Mouse (Mus musculus): Measurements from ENCODE around the gene Rbm7.
"Not testable (repeated sequence)": the region's sequence is repeated elsewhere in the genome, so short reads cannot be mapped to it uniquely, and the experiment has no call there.

Gene Rbm7

DNA sequence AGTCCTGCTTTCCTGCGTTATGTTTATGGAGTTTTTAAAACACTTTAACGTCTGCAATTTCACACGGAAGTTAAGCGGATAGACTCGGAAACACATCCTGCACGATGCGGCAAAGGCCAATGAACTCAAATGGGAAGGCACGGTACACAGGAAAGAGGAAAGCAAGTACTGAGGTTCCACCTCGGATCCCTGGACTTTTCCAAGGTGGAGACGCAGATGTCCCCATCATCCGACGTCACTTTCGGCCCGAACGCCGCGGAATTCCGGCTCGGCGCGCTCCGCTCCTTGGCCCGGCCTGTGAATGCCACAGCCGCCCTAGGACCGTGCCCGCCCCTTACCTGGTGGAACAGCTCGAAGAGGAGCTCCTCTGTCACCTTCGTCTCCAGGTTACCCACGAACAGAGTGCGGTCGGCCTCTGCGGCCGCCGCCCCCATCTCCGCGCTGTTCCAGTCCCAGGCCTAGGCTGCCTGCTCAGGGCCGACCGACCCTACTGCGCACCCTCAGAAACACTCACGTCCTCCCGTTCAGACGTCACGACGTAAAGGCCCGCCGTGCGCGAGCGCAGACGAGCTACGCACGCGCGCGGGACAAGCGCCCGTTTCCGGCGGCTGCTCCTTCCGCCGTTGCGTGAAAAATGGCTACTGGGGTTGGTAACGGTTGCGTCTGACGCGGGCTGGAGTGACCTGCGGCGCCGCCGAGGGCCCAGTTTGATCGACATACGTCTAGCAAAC, at the start of gene Rbm7, which contains the start of gene Gm5617:
TSS of gene Rbm7 (minus strand) at position 483 of the 731 bp plus-strand sequence.
TSS of gene Gm5617 (plus strand) at position 626 of the 731 bp plus-strand sequence.
- DNase-seq (ENCODE audit: low spot score), result peak; percentile 97

GRCm38 (mm10) chr9:48538688-48539087, 43.6 kb upstream of the Rbm7 start:
- peak; percentile 14 for DNase-seq (ENCODE audit: low spot score)

DNA sequence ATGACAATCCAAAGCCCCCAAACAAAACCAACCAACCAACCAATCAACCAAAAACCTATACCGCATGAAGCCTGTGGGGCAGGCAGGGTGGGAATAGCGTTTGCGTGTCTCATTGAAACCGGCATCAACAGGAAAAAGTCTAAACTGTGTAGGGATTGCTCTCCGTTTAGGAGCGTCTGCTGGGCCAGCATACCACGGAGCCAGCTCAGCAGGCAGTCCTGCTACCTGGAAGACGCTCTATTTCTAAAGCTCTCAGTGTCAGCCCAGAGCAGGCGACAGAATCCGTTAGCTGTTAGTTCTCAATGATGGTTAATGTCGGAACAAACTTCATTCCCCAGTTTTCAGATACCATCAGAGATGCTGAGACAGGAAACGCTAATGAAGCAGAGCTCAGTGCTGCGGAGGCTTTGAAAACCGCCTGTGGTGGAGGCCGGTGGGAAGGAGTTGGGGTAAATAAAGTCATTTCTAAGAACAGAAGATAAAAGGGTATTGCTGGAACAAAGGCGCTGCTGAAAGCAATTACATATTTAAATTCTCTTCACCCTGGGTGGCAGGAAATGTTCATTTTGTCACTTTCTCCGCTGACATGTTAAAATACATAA, 43.0 kb upstream of the Rbm7 start:
- DNase-seq (ENCODE audit: low spot score), result no peak

- DNase-seq (ENCODE audit: low spot score), result not testable (repeated sequence)
These were observed 42.5 kb upstream of the Rbm7 start for GRCm38 (mm10) chr9:48537616-48538015.

DNA sequence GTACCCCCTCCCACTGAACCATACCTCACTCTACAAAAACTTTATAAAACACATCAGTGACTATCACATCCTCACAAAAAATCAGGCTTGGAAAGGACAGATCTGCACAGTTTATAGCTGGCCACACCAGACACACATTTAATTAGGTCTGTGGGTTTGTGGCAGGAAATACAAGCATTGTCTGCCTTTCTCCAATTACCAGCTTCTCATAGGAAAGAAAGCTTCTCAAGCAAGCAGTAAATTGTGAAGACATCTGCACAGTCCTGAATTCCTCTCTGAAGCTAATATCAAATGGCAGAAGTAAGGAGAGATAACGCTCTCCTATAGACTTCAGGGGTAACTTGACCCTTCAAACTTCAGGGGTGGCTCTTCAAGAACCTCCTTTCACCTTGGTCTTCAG, 41.3 kb upstream of the Rbm7 start:
- DNase-seq (ENCODE audit: low spot score), result no peak

GRCm38 (mm10) chr9:48532730-48533129, 37.6 kb upstream of the Rbm7 start:
- no peak for DNase-seq (ENCODE audit: low spot score)

DNA sequence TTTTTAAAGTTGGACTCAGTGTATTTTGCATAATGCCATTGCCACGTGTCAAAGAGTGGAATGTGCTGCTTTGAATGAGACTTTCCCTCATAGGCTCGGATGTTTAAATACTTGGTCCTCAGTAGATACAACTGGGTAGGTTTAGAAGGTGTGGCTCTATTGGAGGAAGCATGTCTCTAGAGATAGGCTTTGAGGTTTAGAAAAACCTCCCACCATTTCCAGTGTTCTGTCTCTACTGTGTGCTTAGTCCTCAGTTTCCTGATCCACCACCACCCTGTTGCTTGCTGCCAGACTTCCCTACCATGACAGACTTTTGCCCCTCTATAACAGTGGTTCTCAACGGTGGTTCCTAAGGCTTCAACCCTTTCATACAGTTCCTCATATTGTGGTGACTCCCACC, 37.1 kb upstream of the Rbm7 start:
- no peak for DNase-seq (ENCODE audit: low spot score)

DNA sequence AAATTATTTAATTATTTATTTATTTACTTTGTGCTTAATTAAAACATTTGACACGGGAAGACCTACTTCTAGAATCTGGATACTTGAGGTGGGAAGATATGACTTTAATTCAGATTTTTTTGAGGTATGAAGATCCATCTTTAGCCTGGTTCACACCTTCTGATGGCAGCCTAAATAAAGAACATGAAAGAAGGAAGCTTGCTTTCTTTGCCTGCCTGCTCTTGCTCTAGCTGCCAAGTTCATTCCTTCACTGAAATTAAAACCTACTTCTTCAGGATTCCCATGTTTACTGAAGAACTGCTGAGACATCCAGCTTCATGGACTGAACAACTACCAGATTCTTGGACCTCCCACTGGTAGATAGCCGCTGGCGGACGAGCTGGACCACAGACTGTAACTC, 36.2 kb upstream of the Rbm7 start:
- DNase-seq (ENCODE audit: low spot score), result no peak

GRCm38 (mm10) chr9:48526520-48526919, 31.4 kb upstream of the Rbm7 start:
- DNase-seq (ENCODE audit: low spot score), result no peak

DNA sequence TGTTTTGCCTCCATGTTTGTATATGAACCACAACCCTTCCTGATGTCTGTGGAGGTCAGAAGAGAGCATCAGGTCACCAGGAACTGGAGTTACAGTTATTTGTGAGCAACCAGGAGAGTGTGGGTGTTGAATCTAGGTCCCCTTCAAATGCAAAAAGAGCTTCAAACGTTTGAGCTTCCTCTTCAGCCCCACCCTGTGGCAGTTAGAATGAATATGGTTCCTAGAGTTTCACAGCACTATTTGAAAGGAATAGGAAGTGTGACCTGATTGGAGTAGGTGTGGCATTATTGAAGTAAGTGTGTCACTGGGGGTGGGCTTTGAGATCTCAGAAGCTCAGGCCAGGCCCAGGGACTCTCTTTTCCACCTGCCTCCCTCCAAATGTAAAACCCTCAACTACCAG, 30.5 kb upstream of the Rbm7 start:
- no peak for DNase-seq (ENCODE audit: low spot score)

DNA sequence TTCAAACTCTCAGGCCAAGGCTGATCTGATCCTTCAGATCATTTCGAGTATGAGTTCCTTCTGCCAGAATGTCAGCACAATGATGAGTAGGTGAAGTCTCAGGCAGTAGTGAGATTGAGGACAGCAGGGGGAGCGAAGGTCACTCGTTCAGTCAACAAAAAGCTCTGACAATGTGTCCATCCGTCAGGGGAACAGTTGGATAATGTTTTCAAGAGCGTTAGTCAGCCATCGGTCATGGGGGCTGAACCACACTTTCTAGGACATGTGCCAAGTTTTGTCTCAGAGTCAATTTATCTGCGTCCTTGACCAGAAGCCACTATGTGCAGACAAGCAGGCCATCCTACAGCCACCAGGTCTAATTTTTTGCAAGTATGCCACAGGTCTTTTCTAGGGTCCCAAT, 25.3 kb upstream of the Rbm7 start:
- peak; percentile 22 for DNase-seq (ENCODE audit: low spot score)

- no peak for DNase-seq (ENCODE audit: low spot score)
These were observed 22.5 kb upstream of the Rbm7 start for GRCm38 (mm10) chr9:48517372-48518130.

- DNase-seq (ENCODE audit: low spot score), result no peak
These were observed 21.7 kb upstream of the Rbm7 start for GRCm38 (mm10) chr9:48516615-48517371.

- DNase-seq (ENCODE audit: low spot score), result no peak
These were observed 20.2 kb upstream of the Rbm7 start for GRCm38 (mm10) chr9:48515332-48515731.

- no peak for DNase-seq (ENCODE audit: low spot score)
These were observed 15.0 kb upstream of the Rbm7 start for GRCm38 (mm10) chr9:48510134-48510533.

- no peak for DNase-seq (ENCODE audit: low spot score)
These were observed 9.8 kb upstream of the Rbm7 start for GRCm38 (mm10) chr9:48504741-48505365.

DNA sequence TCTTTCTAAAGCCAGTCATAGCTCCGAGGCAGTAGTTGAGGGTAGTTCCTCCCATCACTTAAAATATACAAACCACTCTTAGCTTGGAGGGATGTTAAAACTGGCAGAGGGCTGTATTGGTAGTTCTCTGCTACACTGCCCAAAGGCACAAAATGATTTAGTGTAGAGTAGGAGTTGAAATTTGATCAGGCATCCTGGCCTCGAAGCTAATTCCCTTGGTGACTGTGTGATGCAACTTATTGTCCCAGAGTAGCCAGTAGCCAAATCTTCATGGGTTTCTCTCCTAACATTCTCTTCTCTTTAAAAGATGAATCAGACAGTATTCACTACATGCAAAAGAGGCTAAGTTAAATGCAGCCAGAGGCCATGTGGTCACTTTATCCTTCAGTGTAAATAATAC, 7.9 kb upstream of the Rbm7 start:
- no peak for DNase-seq (ENCODE audit: low spot score)

DNA sequence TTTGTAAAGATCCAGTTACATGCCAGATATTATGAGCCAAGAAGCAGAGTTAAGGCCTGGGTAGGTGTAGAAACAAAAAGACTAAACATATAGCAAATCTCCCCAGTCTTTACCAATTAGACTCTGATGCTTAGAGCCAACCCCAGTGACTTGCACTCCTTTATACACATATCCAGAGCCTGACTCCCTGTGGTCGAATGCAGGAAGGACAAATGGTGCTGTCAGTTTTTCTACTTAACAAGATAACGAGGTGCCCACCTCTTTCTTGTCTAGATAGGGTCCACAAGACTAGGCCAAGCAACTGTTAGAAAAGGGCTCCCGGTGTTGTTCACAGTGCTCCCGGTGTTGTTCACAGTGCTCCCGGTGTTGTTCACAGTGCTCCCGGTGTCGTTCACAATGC, 6.1 kb upstream of the Rbm7 start:
- DNase-seq (ENCODE audit: low spot score), result no peak

GRCm38 (mm10) chr9:48495548-48495932, 441 bp upstream of the Rbm7 start:
- DNase-seq (ENCODE audit: low spot score), result no peak

- DNase-seq (ENCODE audit: low spot score), result peak; percentile 54
These were observed 13.6 kb downstream of the Rbm7 start for GRCm38 (mm10) chr9:48481214-48482134.

Data from testis, postnatal 14 days (tissue).